Mouse (Mus musculus) forebrain, embryonic 13.5 days (tissue): ENCODE data around the gene Ttll3. TPM values are rescaled to one million over a fixed set of nuclear protein-coding genes. Genes with fewer than 3 reads are reported as not detected.

Experiments used
- ATAC-seq: fragments of 200-750 bp; cut with Nextera tagmentation; 2 replicates; pipeline ENCODE4 v1.8.0; 2017
- H3K27ac ChIP-seq: fragments of 300-500 bp; sonication (generic); 2 replicates; pipeline ENCODE4 v1.5.1; 2015; ENCODE audit warnings: inconsistent platforms, mild to moderate bottlenecking, moderate library complexity
- H3K27me3 ChIP-seq: fragments of 300-500 bp; sonication (generic); 2 replicates; pipeline ENCODE4 v1.6.1; 2015; ENCODE audit warnings: mild to moderate bottlenecking, inconsistent platforms
- H3K36me3 ChIP-seq: fragments of 300-500 bp; sonication (generic); 2 replicates; pipeline ENCODE4 v1.6.1; 2015; ENCODE audit warnings: mild to moderate bottlenecking, inconsistent platforms; ENCODE audit not compliant: poor library complexity, severe bottlenecking
- H3K4me1 ChIP-seq: fragments of 300-500 bp; sonication (generic); 2 replicates; pipeline ENCODE4 v1.6.1; 2015; ENCODE audit warnings: inconsistent platforms
- H3K4me2 ChIP-seq: fragments of 300-500 bp; sonication (generic); 2 replicates; pipeline ENCODE4 v1.6.1; 2015; ENCODE audit warnings: inconsistent platforms, mild to moderate bottlenecking, moderate library complexity
- H3K4me3 ChIP-seq: fragments of 300-500 bp; sonication (generic); 2 replicates; pipeline ENCODE4 v1.5.1; 2015; ENCODE audit warnings: mild to moderate bottlenecking, inconsistent platforms
- H3K9ac ChIP-seq: fragments of 300-500 bp; sonication (generic); 2 replicates; pipeline ENCODE4 v1.6.1; 2015; ENCODE audit warnings: mild to moderate bottlenecking, inconsistent platforms
- H3K9me3 ChIP-seq: fragments of 300-500 bp; sonication (generic); replicated peaks from 2 replicates; pipeline ENCODE4 v1.6.1; 2016; ENCODE audit warnings: inconsistent platforms
- WGBS: fragments of 180-500 bp; shearing (Covaris S2); methylation state at CpG from one replicate; pipeline ENCODE4 v1.1.7; 2015; 5-methylcytosine and 5-hydroxymethylcytosine counted together
- polyA plus RNA-seq: library from polyadenylated mRNA; unstranded; fragments of >200 nt; fragmentation: Nextera tagmentation; extraction: Ambion mirVana; gene quantifications from 2 replicates; pipeline ENCODE4 v1.2.1, GENCODE M21; 2015

Gene Ttll3
- polyA plus RNA-seq, 1 experiment from 2014 or later = 7.6 TPM

DNA sequence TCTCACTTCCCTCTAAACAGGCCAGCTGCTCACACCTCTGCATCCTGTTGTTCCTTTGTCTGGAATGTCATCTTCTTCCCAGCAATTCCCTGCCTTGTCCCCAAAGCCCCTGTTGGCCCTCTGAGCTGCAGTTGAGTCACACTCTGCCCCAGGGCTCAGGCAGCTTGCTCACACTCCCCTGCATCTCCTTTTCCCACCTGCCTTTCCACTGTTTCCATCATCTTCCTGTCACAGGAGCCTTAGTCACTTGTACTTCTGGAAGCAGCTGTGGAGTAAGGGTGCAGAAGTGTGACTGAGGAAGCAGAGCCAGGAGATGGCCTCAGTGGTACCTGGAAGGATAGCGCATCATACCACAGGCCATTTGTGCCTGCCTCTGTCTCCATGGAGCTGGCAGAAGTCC is 26.8 kb upstream of the Ttll3 start:
- H3K4me1 ChIP-seq = no peaks in the 10 kb centered on the region
- peaks cover 13% of the 10 kb centered on the region for H3K36me3 ChIP-seq
- no peak overlapping the region for H3K4me2 ChIP-seq
- no peaks in the 10 kb centered on the region for H3K9me3 ChIP-seq
- no peaks in the 10 kb centered on the region for H3K27me3 ChIP-seq
- no peak overlapping the region for H3K9ac ChIP-seq
- no peak overlapping the region for H3K4me3 ChIP-seq
- no peak for ATAC-seq
- H3K27ac ChIP-seq = no peak overlapping the region
- 96% methylated on average over 1 of the region's 1 CpGs for WGBS

DNA sequence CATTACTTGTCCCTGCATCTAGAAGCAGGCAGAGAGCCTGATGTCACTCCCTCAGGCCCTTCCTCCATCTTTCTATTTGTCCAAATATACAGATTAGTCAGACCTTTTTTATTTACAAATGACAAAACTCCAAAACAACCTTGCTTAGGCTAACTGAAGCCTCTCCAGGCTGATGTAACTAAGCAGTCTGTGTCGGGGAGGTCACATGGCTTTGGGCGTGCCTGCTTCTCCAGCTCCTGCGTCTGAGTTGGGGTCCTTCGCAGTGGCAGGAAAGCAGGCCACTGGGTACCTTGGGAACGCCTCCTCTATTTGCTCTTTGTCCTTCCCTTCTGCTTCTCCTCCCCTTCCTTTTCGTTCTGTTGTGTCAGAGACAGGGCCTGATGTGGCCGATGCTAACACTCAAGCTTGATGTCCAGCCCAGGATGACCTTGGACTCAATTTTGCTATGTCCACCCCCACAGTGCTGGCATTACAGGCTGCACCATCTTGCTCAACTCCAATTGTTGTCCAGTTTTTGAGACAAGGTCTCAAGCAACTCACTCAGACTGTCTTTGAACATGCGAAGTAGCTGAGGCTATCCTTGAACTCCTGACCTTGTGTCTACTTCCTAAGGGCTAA is 24.4 kb upstream of the Ttll3 start:
- H3K4me2 ChIP-seq = no peak overlapping the region
- H3K4me1 ChIP-seq = no peaks in the 10 kb centered on the region
- no peaks in the 10 kb centered on the region for H3K9me3 ChIP-seq
- H3K9ac ChIP-seq = no peak overlapping the region
- H3K27ac ChIP-seq = no peak overlapping the region
- H3K36me3 ChIP-seq = peaks cover 33% of the 10 kb centered on the region
- WGBS = 72% methylated on average over 8 of the region's 8 CpGs
- no peaks in the 10 kb centered on the region for H3K27me3 ChIP-seq
- H3K4me3 ChIP-seq = no peak overlapping the region
- ATAC-seq = no peak

DNA sequence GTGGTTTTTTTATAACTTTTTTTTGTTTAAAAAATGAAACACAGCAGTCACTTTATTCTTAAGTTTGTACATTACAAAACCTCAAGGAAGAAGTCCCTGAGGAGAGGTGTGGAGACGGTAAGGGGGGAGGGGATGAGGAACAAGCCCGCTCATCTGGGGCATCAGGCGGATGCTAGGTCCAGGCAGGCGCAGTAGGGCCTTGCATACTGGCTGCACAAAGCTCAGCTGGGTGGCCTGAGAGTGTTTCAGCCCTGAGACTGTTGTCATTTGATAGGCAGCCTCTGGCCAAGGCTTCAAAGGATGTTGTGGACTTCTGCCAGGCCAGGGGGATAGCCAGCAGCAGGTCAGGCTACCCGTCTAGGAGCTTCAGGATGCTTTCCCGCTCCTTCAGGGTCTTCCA is 22.4 kb upstream of the Ttll3 start:
- no peaks in the 10 kb centered on the region for H3K27me3 ChIP-seq
- H3K27ac ChIP-seq = no peak overlapping the region
- WGBS = 94% methylated on average over 6 of the region's 6 CpGs
- H3K9me3 ChIP-seq = no peaks in the 10 kb centered on the region
- peaks cover 53% of the 10 kb centered on the region for H3K36me3 ChIP-seq
- no peak overlapping the region for H3K4me2 ChIP-seq
- ATAC-seq = no peak
- H3K4me3 ChIP-seq = no peak overlapping the region
- H3K9ac ChIP-seq = no peak overlapping the region
- no peaks in the 10 kb centered on the region for H3K4me1 ChIP-seq

DNA sequence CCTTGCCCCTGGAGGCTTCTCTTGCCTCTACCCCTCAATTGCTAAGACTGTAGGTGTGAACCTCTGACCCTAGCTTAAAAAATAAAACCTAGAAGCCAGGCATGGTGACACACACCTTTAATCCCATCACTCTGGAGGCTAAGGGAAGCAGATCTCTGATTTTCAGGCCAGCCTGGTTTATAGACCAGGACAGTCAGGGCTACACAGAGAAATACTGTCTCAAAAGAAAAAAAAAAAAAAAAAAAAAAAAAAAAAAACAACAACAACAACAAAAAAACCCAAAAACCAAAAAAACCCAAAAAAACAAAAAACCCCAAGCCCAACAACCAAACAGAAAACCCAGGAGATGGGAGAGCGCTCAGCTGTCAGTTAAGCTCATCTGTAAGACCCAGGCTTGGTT is 21.5 kb upstream of the Ttll3 start:
- Histone ChIP-seq H3K4me3 (no peak overlapping the region), H3K9ac (no peak overlapping the region), H3K4me1 (no peaks in the 10 kb centered on the region), H3K9me3 (no peaks in the 10 kb centered on the region), H3K36me3 (peaks cover 62% of the 10 kb centered on the region), H3K27me3 (no peaks in the 10 kb centered on the region), H3K4me2 (no peak overlapping the region), H3K27ac (no peak overlapping the region)
- no peak for ATAC-seq
- 90% methylated on average over 1 of the region's 1 CpGs for WGBS

DNA sequence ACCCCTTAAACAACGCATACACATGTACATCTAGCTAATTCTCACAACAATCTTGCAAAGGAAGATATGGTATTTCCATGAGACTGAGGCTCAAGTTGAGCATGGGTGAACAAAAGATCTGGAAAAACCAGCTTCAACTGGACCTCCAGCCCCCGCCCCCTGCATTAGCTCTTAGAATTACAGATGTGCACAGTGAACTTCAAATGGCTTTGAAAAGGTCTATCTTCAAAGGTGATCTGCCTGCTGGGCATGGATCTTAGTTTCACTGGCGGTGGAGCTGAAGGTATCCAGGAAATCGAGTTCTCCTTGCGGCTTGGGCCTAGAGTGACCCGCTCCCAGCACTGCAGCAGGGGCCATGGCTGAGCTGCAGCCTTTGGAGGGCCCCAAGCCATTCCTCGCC is 20.9 kb upstream of the Ttll3 start:
- ATAC-seq = no peak
- Histone ChIP-seq H3K9ac (no peak overlapping the region), H3K4me1 (no peaks in the 10 kb centered on the region), H3K9me3 (no peaks in the 10 kb centered on the region), H3K4me2 (no peak overlapping the region), H3K27me3 (no peaks in the 10 kb centered on the region), H3K4me3 (no peak overlapping the region), H3K27ac (no peak overlapping the region), H3K36me3 (peaks cover 68% of the 10 kb centered on the region)
- 92% methylated on average over 7 of the region's 7 CpGs for WGBS

DNA sequence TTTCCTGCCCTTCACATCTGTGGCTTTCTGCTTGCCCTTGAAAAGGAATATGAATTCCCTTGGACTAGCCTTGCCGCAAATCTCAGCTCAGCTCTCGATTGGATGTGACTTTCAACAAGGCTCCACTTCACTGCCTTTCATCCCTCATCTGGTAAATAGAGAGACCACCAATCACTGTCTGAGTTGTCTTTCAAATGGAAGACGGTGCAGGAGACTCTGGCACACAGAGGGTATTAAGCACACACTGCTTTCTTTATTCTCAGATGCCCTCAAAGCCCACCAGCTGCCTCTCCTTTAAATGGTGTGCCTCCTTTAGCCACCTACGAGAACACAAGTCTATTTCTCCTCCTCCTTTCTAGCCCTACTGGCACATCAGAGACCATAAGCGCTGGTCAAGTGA is 20.5 kb upstream of the Ttll3 start:
- 74% methylated on average over 5 of the region's 5 CpGs for WGBS
- Histone ChIP-seq H3K4me2 (no peak overlapping the region), H3K27me3 (no peaks in the 10 kb centered on the region), H3K9ac (no peak overlapping the region), H3K36me3 (peaks cover 72% of the 10 kb centered on the region), H3K4me3 (no peak overlapping the region), H3K4me1 (no peaks in the 10 kb centered on the region), H3K27ac (no peak overlapping the region), H3K9me3 (no peaks in the 10 kb centered on the region)
- no peak for ATAC-seq

DNA sequence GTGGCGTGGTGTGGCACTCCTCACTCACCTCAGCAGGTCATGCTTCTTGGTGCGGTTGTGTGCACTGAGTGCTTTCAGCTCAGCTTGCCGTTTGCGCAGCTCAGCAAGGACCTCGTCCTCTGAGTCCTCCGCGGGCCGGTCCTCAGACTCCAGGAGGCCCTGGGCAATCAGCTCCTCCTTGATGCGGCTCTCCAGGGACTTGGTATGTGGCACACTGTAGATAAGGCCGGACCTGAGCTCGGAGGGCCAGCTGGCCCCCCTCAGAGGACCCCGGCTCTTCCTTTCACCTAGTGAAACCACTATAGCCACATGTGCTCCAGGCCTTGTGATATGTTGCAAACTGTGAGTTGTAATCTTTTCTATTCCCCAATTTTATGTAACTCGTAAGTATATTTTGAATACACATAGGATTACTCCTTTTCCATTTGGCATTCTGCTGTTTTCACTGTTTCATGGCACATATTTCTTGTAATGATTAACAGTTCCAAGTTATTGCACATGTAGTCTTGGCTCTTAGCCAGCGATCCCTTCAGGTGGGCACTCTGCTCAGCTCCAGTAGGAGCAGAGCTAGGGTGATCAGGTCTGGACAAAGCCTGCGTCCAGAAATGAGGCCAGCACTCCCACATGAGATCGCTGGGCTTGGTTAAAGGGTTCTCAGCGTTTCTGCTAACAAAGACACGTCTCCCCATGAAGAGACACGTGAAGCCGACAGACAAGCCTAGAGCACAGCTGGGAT is 18.7 kb upstream of the Ttll3 start:
- H3K4me2 ChIP-seq = no peak overlapping the region
- no peaks in the 10 kb centered on the region for H3K9me3 ChIP-seq
- H3K4me3 ChIP-seq = no peak overlapping the region
- no peak overlapping the region for H3K27ac ChIP-seq
- H3K4me1 ChIP-seq = no peaks in the 10 kb centered on the region
- peaks cover 90% of the 10 kb centered on the region for H3K36me3 ChIP-seq
- no peaks in the 10 kb centered on the region for H3K27me3 ChIP-seq
- H3K9ac ChIP-seq = no peak overlapping the region
- 95% methylated on average over 20 of the region's 20 CpGs for WGBS
- no peak for ATAC-seq

DNA sequence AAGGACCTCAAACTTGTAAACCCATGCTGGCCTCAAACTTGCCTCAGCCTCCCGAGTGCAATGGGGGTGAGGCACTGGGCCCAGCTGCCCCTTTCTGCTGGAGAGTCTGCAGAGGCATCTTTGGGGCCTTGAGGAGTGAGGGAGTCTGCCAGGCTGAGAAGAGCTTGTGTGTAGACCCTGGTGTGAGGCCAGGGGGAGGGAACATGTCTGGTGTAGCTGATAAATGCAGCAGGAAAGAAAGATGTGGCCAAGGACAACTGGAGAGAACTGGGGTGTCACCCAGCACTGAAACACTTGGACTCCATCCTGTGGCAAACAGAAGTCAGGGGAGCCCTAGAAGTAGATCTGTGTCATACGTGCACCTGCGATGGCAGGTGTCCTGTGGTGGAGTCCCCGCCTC is 15.6 kb upstream of the Ttll3 start:
- no peak for ATAC-seq

DNA sequence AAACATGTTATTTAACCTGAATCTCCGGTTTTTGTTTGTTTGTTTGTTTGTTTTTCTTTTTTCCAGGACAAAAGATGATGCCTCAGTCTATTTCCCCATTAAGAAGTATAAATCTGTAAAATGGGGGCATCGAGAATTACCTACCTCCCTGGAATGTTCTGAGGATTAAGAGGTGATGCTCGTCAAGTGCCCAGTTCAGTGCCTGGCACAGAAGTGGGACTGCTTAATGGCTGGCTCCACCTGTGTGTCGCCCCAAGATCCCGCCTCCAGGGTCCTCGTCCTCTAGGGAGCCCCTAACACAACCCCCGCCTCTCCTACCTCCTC is 11.9 kb upstream of the Ttll3 start:
- WGBS = 9% methylated on average over 7 of the region's 7 CpGs

More for the DNA sequence above, 15.6 kb upstream of the Ttll3 start:
- 0 out of 2 replicates have a peak overlapping the region, but pooled peaks have one; percentile 5 for H3K9ac ChIP-seq
- peaks cover 13% of the 10 kb centered on the region for H3K4me1 ChIP-seq
- no peaks in the 10 kb centered on the region for H3K9me3 ChIP-seq
- H3K36me3 ChIP-seq = peaks cover 75% of the 10 kb centered on the region
- 96% methylated on average over 4 of the region's 4 CpGs for WGBS
- no peaks in the 10 kb centered on the region for H3K27me3 ChIP-seq
- H3K27ac ChIP-seq = no peak overlapping the region
- H3K4me2 ChIP-seq = no peak overlapping the region
- no peak overlapping the region for H3K4me3 ChIP-seq

DNA sequence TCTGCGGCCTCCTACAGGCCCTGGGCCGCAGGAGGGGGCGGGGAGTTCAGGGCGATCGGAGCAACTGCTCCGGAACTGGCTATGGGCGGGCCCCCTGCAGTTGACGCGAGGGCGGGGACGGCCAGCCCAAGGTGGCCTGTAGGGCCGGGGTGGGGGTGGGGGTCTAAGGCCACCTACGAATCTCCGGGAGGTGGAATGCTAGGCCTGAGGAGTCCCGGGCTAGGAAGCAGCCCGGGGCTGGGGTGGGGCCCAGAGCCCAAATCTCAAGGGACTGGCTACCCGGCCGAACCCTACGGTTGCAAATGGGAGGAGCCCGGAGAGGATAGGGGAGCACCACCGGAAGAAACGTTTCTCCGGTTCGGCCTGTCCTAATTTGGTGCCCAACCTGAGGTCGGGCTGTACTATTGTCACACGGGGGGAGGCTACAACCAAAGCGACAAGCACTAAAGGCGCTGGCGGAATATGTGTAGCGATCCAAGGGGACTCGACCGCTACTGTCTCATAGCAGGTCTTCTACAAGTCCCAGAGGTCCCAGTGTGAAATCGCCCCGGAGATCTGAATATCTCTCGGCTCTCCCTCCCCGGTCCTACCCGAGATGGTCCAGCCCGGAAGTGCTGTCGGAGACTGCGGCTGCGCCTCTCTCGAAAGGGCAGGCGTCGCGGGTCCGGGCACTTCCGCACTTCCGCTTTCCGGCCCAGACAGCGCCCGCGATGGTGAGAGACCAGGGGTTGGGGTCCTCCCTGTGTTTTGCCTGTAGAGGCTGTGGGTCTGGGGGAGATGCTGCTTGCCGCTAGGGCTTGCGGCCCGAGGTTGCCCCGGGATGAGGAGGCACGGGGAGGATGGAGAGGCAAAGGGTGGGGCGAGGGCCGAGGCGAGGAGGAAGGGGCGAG is 11.3 kb upstream of the Ttll3 start, which contains the start of the genes Tada3 and Arpc4:
TSS of gene Tada3 (minus strand) at position 388 of the 890 bp plus-strand sequence.
TSS of gene Arpc4 (plus strand) at position 620 of the 890 bp plus-strand sequence.
- under 1% methylated on average over 60 of the region's 61 CpGs for WGBS

More for the DNA sequence above, 11.9 kb upstream of the Ttll3 start:
- no peaks in the 10 kb centered on the region for H3K27me3 ChIP-seq
- H3K4me3 ChIP-seq = peak overlapping the region; percentile 99
- H3K4me2 ChIP-seq = peak overlapping the region; percentile 99
- peaks cover 57% of the 10 kb centered on the region for H3K36me3 ChIP-seq
- H3K4me1 ChIP-seq = peaks cover 24% of the 10 kb centered on the region
- H3K9ac ChIP-seq = peak overlapping the region; percentile 98
- no peak for ATAC-seq
- peak overlapping the region; percentile 93 for H3K27ac ChIP-seq
- no peaks in the 10 kb centered on the region for H3K9me3 ChIP-seq

DNA sequence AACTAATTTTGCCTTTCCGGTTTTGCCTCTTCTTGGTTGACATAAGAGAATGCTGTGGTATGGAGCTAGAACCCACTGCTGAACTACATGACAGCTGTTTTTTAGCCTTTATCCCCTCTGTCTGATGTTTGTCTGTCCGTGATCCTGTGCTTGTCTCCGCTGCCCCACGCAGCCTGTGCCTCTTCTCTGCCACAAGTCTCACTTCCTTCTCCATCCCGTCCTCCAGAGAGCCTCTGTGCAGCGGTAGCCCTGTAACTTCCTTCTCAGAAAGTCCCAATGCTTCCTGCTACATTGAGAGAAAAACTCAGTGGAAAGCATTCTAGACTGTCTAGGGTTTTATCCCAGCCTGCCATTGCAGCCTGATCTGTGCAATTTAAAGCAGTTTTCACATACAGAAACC is 9.8 kb upstream of the Ttll3 start:
- H3K4me3 ChIP-seq = peak overlapping the region; percentile 99
- H3K9ac ChIP-seq = no peak overlapping the region
- H3K4me2 ChIP-seq = peak overlapping the region; percentile 99
- no peaks in the 10 kb centered on the region for H3K27me3 ChIP-seq
- H3K4me1 ChIP-seq = peaks cover 24% of the 10 kb centered on the region
- H3K9me3 ChIP-seq = no peaks in the 10 kb centered on the region
- no peak for ATAC-seq
- 90% methylated on average over 6 of the region's 6 CpGs for WGBS
- H3K36me3 ChIP-seq = peaks cover 56% of the 10 kb centered on the region
- no peak overlapping the region for H3K27ac ChIP-seq

More for the DNA sequence above, 11.3 kb upstream of the Ttll3 start, which contains the start of the genes Tada3 and Arpc4:
- peak within 1 kb of the TSS; percentile 93 for H3K27ac ChIP-seq
- no peaks in the 10 kb centered on the region for H3K27me3 ChIP-seq
- peak; percentile 96 for ATAC-seq
- H3K4me3 ChIP-seq = peak within 1 kb of the TSS; percentile 99
- H3K4me1 ChIP-seq = peaks cover 24% of the 10 kb centered on the region
- peak within 1 kb of the TSS; percentile 99 for H3K4me2 ChIP-seq
- peak within 1 kb of the TSS; percentile 98 for H3K9ac ChIP-seq
- peaks cover 56% of the 10 kb centered on the region for H3K36me3 ChIP-seq
- H3K9me3 ChIP-seq = no peaks in the 10 kb centered on the region

DNA sequence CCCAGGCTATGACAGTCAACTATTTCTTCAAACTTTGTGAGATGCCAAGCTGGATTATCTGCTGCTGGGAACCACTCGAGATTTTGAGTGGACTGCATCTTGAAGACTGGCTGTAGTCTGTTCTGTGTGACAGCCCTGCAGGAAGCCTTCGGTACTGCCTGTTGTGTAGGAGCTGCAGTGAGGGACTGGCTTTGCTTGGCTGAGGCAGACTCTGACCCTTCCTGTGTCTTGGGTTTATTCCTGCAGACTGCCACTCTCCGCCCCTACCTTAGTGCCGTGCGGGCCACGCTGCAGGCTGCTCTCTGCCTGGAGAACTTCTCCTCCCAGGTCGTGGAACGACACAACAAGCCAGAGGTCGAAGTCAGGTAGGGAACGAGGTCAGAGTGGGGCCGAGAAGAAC is 8.6 kb upstream of the Ttll3 start:
- H3K36me3 ChIP-seq = peaks cover 56% of the 10 kb centered on the region
- WGBS = 94% methylated on average over 11 of the region's 11 CpGs
- no peak overlapping the region for H3K4me2 ChIP-seq
- H3K4me1 ChIP-seq = peaks cover 24% of the 10 kb centered on the region
- H3K27me3 ChIP-seq = no peaks in the 10 kb centered on the region
- no peak overlapping the region for H3K4me3 ChIP-seq
- H3K9ac ChIP-seq = no peak overlapping the region
- ATAC-seq = no peak
- H3K9me3 ChIP-seq = no peaks in the 10 kb centered on the region
- no peak overlapping the region for H3K27ac ChIP-seq
